Mouse (Mus musculus) lung, embryonic 15.5 days (tissue): Measurements from ENCODE around the gene Unc13d. TPM values are rescaled to one million over a fixed set of nuclear protein-coding genes. Genes with fewer than 3 reads are reported as not detected.

Experiments used
- ATAC-seq: fragments of 200-750 bp; cut with Nextera tagmentation; 2 replicates; pipeline ENCODE4 v1.8.0; 2017; ENCODE audit warnings: moderate number of reproducible peaks, borderline replicate concordance; ENCODE audit not compliant: low FRiP score, low TSS enrichment; ENCODE audit errors: extremely low read depth
- H3K27ac ChIP-seq: fragments of 300-500 bp; sonication (generic); 2 replicates; pipeline ENCODE4 v1.5.1; 2015; ENCODE audit warnings: moderate library complexity, mild to moderate bottlenecking, inconsistent platforms
- H3K27me3 ChIP-seq: fragments of 300-500 bp; sonication (generic); 2 replicates; pipeline ENCODE4 v1.6.1; 2015; ENCODE audit warnings: inconsistent platforms
- H3K36me3 ChIP-seq: fragments of 300-500 bp; sonication (generic); 2 replicates; pipeline ENCODE4 v1.6.1; 2015; ENCODE audit warnings: inconsistent platforms
- H3K4me1 ChIP-seq: fragments of 300-500 bp; sonication (generic); 2 replicates; pipeline ENCODE4 v1.6.1; 2015; ENCODE audit warnings: inconsistent platforms
- H3K4me2 ChIP-seq: fragments of 300-500 bp; sonication (generic); 2 replicates; pipeline ENCODE4 v1.6.1; 2015; ENCODE audit warnings: inconsistent platforms, mild to moderate bottlenecking, moderate library complexity
- H3K4me3 ChIP-seq: fragments of 300-500 bp; sonication (generic); 2 replicates; pipeline ENCODE4 v1.5.1; 2015; ENCODE audit warnings: mild to moderate bottlenecking, inconsistent platforms
- H3K9ac ChIP-seq: fragments of 300-500 bp; sonication (generic); 2 replicates; pipeline ENCODE4 v1.6.1; 2015; ENCODE audit warnings: inconsistent platforms
- H3K9me3 ChIP-seq: fragments of 300-500 bp; sonication (generic); 2 replicates; pipeline ENCODE4 v1.6.1; 2016; ENCODE audit warnings: inconsistent platforms
- WGBS: fragments of 180-500 bp; shearing (Covaris S2); methylation state at CpG from one replicate; pipeline ENCODE4 v1.1.7; 2015; 5-methylcytosine and 5-hydroxymethylcytosine counted together
- polyA plus RNA-seq: library from polyadenylated mRNA; unstranded; fragments of >200 nt; fragmentation: Nextera tagmentation; extraction: Ambion mirVana; gene quantifications from 2 replicates; pipeline ENCODE4 v1.2.1, GENCODE M21; 2015

Unc13d gene
- polyA plus RNA-seq, 1 experiment from 2014 or later, result 6.4 TPM

DNA sequence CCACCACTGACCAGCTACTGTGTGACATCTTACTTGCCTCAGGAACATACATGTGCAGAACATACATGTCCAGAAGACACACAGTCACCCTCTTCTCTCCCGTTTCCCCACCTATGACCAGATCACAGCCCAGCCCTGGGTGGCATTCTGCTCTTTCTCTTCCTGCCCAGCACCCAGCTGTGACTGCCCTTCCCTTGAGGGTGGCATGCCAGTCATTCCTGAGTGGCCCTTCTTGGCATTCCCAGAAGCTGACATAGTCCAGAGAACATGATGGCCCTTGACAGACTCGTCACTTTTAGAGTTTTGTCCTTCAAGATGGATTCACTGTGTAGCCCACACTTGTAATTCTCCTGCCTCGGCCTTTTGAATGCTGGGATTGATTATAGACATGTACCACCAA, 5.2 kb downstream of the Unc13d start:
- Histone ChIP-seq H3K9ac (no peak overlapping the region), H3K4me2 (no peak overlapping the region), H3K4me1 (peaks cover 7% of the 10 kb centered on the region; the same call in 1 of the 2 replicates), H3K27me3 (no peaks in the 10 kb centered on the region), H3K36me3 (no peaks in the 10 kb centered on the region), H3K9me3 (no peaks in the 10 kb centered on the region), H3K27ac (no peak overlapping the region), H3K4me3 (no peak overlapping the region)
- no peak for ATAC-seq
- WGBS, result 55% methylated on average over 3 of the region's 3 CpGs

- no peak overlapping the region for H3K27ac ChIP-seq
- WGBS, result 60% methylated on average over 5 of the region's 5 CpGs
- no peak overlapping the region for H3K4me2 ChIP-seq
- H3K4me3 ChIP-seq, result no peak overlapping the region
- H3K4me1 ChIP-seq, result no peaks in the 10 kb centered on the region
- no peak for ATAC-seq
- no peak overlapping the region for H3K9ac ChIP-seq
- H3K36me3 ChIP-seq, result no peaks in the 10 kb centered on the region
- no peaks in the 10 kb centered on the region for H3K9me3 ChIP-seq
- H3K27me3 ChIP-seq, result no peaks in the 10 kb centered on the region
Observed at GRCm38 (mm10) chr11:116071510-116071909, 6.3 kb downstream of the Unc13d start.

- 75% methylated on average over 12 of the region's 12 CpGs for WGBS
- H3K4me2 ChIP-seq, result no peak overlapping the region
- no peaks in the 10 kb centered on the region for H3K9me3 ChIP-seq
- no peak overlapping the region for H3K27ac ChIP-seq
- no peak for ATAC-seq
- no peak overlapping the region for H3K4me3 ChIP-seq
- H3K4me1 ChIP-seq, result no peaks in the 10 kb centered on the region
- no peak overlapping the region for H3K9ac ChIP-seq
- no peaks in the 10 kb centered on the region for H3K27me3 ChIP-seq
- peaks cover 13% of the 10 kb centered on the region for H3K36me3 ChIP-seq
Observed at GRCm38 (mm10) chr11:116065345-116065744, 12.4 kb downstream of the Unc13d start.

DNA sequence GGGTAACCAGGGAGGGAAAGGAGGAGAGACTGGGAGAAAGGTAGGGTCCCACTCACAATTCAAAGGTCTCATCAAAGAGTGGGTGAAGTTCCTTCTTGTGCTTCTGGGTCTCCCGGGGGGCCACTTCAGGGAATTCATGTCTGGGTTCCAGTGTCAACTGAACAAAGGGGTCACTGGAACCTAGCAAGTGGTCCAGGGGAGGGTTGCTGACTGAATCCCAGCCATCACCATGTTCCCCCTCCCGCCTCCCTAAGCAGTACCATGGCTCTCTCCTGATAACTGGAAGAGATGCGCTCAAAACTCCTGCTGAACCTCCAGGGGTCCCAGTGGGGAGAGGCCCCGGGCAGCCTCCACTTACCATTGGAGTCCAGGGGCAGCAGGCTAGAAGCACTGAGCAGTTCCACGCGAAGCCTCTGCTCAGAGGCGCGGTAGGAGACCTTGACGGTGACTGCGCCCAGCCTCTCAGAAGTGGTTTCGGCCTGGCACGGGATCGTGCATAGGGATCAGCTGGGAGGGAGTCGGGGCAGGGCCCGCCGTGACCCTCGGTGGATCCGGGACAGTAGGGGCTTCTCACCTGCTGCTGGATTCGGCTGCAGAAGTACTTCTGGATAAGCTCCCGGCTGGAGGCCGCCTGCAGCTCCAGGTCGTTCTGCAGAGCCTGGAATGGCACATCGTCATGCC, 13.4 kb downstream of the Unc13d start:
- Histone ChIP-seq H3K4me3 (no peak overlapping the region), H3K36me3 (peaks cover 24% of the 10 kb centered on the region), H3K27ac (no peak overlapping the region), H3K9me3 (no peaks in the 10 kb centered on the region), H3K4me1 (no peaks in the 10 kb centered on the region), H3K27me3 (no peaks in the 10 kb centered on the region), H3K9ac (no peak overlapping the region), H3K4me2 (no peak overlapping the region)
- 60% methylated on average over 23 of the region's 23 CpGs for WGBS
- ATAC-seq, result no peak

DNA sequence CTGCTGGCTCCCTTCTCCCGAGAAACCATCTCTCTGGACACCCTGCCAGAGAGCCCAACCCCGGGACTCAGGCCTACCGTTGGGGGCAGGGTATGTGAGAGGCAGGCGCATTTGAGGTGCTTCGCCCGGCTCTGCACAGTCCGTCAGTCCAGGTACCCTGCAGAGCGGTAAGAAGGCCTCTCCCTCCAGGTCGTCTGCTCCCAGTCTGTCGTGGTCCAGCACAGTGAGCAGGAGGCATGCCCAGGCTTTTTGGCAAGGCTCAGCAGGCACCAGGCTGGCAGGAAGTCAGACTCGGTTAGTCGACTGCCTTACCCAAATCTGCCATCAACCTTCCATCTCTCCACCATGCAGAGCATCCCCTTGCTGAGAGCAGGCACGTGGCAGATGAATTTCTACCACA, 14.2 kb downstream of the Unc13d start:
- H3K4me3 ChIP-seq, result no peak overlapping the region
- no peak for ATAC-seq
- H3K36me3 ChIP-seq, result peaks cover 31% of the 10 kb centered on the region
- H3K4me1 ChIP-seq, result no peaks in the 10 kb centered on the region
- no peak overlapping the region for H3K4me2 ChIP-seq
- H3K27me3 ChIP-seq, result no peaks in the 10 kb centered on the region
- WGBS, result 55% methylated on average over 13 of the region's 13 CpGs
- H3K27ac ChIP-seq, result no peak overlapping the region
- H3K9me3 ChIP-seq, result no peaks in the 10 kb centered on the region
- no peak overlapping the region for H3K9ac ChIP-seq

DNA sequence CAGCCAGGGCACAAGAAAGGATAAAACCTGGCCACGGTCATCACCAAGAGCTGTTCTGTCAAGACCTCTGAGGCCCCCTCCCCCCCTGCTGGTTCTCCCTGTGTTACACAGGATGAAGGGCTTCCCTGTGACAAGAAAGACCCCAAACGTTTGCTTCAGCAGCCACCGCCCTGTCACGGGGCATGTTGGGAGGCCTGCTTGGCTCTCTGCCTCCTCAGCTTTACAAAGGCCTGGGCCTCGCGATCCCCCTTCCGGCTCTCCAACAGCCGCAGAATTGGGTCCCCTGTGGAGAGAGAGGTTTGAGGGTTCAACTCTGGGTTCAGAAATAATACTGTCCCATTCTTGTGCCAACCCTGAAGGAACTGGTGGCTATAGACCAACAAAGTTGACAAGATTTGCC, 15.2 kb downstream of the Unc13d start:
- no peaks in the 10 kb centered on the region for H3K4me1 ChIP-seq
- peaks cover 42% of the 10 kb centered on the region for H3K36me3 ChIP-seq
- ATAC-seq, result no peak

GRCm38 (mm10) chr11:116061641-116062415, 15.9 kb downstream of the Unc13d start:
- no peak for ATAC-seq

More for the DNA sequence above, 15.2 kb downstream of the Unc13d start:
- Histone ChIP-seq H3K27me3 (no peaks in the 10 kb centered on the region), H3K27ac (no peak overlapping the region), H3K9ac (no peak overlapping the region), H3K4me3 (no peak overlapping the region), H3K9me3 (no peaks in the 10 kb centered on the region), H3K4me2 (no peak overlapping the region)
- 66% methylated on average over 8 of the region's 8 CpGs for WGBS

DNA sequence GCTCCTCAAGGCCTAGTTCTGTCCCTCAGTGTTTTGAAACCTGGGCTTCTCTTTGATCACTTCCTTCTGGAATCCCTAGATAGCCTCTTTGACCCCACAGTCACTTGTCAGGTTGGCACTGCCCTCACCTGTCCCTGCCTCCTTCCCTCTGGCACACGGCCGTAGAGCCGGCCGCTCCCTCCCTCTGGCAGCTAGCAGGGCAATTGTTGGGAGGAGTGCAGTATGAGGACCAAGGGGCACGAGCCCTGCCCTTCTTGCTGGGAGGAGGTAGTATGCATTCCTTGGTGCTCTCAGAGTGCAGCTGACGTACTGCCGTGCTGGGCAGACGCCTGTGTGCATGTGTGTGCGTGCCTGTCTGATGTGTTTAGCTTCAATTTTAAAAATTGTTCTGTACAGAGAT, 17.2 kb downstream of the Unc13d start:
- Histone ChIP-seq H3K9me3 (no peaks in the 10 kb centered on the region), H3K4me2 (no peak overlapping the region), H3K27ac (peak overlapping the region; percentile 55), H3K36me3 (peaks cover 60% of the 10 kb centered on the region), H3K4me1 (no peaks in the 10 kb centered on the region), H3K9ac (no peak overlapping the region), H3K27me3 (no peaks in the 10 kb centered on the region), H3K4me3 (no peak overlapping the region)
- ATAC-seq, result 0 out of 2 replicates have a peak, but pooled peaks have one; percentile 24
- 68% methylated on average over 9 of the region's 9 CpGs for WGBS

More at GRCm38 (mm10) chr11:116061641-116062415, 15.9 kb downstream of the Unc13d start:
- no peak overlapping the region for H3K4me3 ChIP-seq
- no peak overlapping the region for H3K27ac ChIP-seq
- 82% methylated on average over 13 of the region's 13 CpGs for WGBS
- H3K9ac ChIP-seq, result no peak overlapping the region
- peaks cover 49% of the 10 kb centered on the region for H3K36me3 ChIP-seq
- H3K4me1 ChIP-seq, result no peaks in the 10 kb centered on the region
- H3K9me3 ChIP-seq, result no peaks in the 10 kb centered on the region
- no peak overlapping the region for H3K4me2 ChIP-seq
- no peaks in the 10 kb centered on the region for H3K27me3 ChIP-seq

DNA sequence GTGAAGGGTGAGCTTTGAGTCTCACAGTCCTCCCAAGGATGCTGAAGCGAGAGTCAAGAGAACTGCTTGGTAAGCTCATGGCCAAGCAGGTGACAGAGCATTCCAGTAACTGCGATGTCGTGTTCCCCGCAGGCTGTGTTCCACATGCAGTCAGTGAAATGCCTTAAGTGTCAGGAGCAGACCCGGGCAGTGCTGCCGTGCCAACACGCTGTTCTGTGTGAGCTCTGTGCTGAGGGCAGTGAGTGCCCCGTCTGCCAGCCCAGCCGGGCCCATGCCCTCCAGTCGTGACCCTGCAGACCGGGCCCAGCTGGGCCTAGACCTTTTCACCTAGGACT, 18.1 kb downstream of the Unc13d start:
- no peak overlapping the region for H3K27ac ChIP-seq
- H3K36me3 ChIP-seq, result peaks cover 69% of the 10 kb centered on the region

GRCm38 (mm10) chr11:116058868-116059690, 18.7 kb downstream of the Unc13d start:
- H3K27ac ChIP-seq, result no peak overlapping the region
- no peak for ATAC-seq
- whole genome bisulfite sequencing, result 89% methylated on average over 17 of the region's 17 CpGs

More for the DNA sequence above, 18.1 kb downstream of the Unc13d start:
- no peak overlapping the region for H3K9ac ChIP-seq
- H3K4me2 ChIP-seq, result no peak overlapping the region
- no peaks in the 10 kb centered on the region for H3K9me3 ChIP-seq
- H3K4me3 ChIP-seq, result no peak overlapping the region
- H3K4me1 ChIP-seq, result no peaks in the 10 kb centered on the region
- ATAC-seq, result no peak
- no peaks in the 10 kb centered on the region for H3K27me3 ChIP-seq
- WGBS, result 88% methylated on average over 11 of the region's 11 CpGs

DNA sequence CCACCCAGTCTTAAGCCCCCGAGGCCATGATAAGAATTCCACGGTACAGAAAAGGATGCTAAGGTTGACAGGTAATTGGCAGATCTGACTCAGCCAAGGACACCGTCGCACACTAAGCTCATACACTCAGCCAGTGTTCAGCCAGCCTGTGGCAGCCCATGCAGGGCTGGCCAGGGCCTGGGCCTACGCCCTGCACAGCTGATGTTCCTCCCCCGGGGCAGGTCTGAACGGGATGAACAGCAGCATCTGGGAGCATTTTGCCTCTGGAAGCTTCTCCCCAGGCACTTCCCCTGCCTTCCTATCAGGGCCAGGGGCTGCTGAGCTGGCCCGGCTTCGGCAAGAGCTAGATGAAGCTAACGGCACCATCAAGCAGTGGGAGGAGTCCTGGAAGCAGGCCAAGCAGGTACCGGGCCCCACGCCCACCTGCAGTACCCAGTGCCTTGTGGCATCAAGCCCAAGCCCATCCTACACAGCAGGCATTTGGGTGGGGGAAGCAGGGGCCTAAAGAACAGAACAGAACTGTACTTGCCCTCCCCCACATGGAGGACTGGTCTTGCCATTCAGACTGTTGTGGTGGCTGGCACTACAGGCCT, 19.6 kb downstream of the Unc13d start:
- 69% methylated on average over 12 of the region's 12 CpGs for WGBS
- H3K36me3 ChIP-seq, result peaks cover 83% of the 10 kb centered on the region
- H3K4me3 ChIP-seq, result no peak overlapping the region
- H3K9me3 ChIP-seq, result no peaks in the 10 kb centered on the region
- no peak overlapping the region for H3K27ac ChIP-seq
- no peak overlapping the region for H3K4me2 ChIP-seq
- H3K4me1 ChIP-seq, result no peaks in the 10 kb centered on the region
- no peak overlapping the region for H3K9ac ChIP-seq
- ATAC-seq, result no peak
- no peaks in the 10 kb centered on the region for H3K27me3 ChIP-seq

More at GRCm38 (mm10) chr11:116058868-116059690, 18.7 kb downstream of the Unc13d start:
- no peak overlapping the region for H3K9ac ChIP-seq
- H3K9me3 ChIP-seq, result no peaks in the 10 kb centered on the region
- H3K27me3 ChIP-seq, result no peaks in the 10 kb centered on the region
- peaks cover 75% of the 10 kb centered on the region for H3K36me3 ChIP-seq
- H3K4me3 ChIP-seq, result no peak overlapping the region
- no peaks in the 10 kb centered on the region for H3K4me1 ChIP-seq
- no peak overlapping the region for H3K4me2 ChIP-seq
